Mouse (Mus musculus) adrenal gland, postnatal 10 days (tissue): ENCODE results near the gene Snap29. TPM values are rescaled to one million over a fixed set of nuclear protein-coding genes. Genes with fewer than 3 reads are reported as not detected.

Experiments
- DNase-seq: peaks from one replicate; pipeline ENCODE4 v3.0.0; 2021; ENCODE audit warnings: mixed read lengths
- total RNA-seq, 2 experiments: library from RNA; stranded (reverse); gene quantifications; 2 replicates each; pipeline ENCODE4 v1.2.3; 2021

The Snap29 gene
- total RNA-seq, 2 experiments from 2014 or later: 19.8 to 19.9 TPM

- no peak for DNase-seq
Measured at GRCm38 (mm10) chr16:17472498-17472897, 66.7 kb downstream of the Snap29 start.

- DNase-seq: peak; percentile 54
Measured at GRCm38 (mm10) chr16:17474091-17474490, 68.3 kb downstream of the Snap29 start.

DNA sequence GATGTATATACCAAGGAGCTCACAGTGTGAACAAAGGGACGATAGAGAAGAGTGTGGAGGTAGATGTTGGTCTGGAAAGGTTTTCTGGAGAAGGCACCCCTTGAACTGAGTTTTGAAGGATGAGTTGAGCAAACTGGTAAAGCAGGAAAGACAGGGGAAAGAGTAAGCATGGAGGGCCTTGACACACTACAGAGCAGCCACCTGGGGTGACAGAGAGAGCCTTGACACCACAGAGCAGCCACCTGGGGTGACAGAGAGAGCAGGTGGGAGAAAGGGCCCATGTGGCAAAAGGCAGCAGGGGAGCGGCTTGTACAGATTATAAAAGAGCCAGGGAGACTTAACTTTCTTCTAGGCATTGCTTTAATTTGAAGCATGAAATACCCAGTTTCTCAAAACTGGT is 69.0 kb downstream of the Snap29 start:
- DNase-seq: no peak

- DNase-seq: no peak
Measured at GRCm38 (mm10) chr16:17475326-17475725, 69.5 kb downstream of the Snap29 start.

DNA sequence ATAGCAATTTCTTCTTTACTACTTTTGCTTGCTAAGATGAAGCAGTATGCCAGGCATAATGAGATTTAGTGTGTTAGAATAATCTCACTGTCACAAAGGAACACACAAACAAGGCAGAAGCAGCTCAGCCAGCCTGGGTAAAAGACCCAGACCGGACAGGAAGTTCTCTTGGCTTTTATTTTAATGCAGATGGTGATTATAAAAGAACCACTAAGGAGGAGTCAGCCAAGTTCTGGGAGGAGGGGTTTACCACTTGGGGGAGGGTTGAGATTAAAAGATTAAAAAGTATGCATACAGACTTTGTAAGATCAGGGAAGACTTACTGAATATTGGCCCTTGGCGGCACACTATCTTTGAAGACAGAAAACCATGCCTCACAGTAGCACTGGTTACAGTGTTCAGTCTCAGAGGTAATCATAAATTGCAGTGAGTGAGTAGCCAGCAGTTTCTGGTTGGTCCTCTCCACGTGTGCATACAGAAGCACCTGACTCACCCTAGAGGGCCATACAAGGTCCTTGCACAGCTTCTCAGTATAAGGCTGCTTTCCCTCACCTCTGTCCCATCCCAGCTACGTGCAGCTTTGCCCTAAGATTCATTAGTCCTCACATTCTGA is 72.7 kb downstream of the Snap29 start:
- no peak for DNase-seq

Other genes with a start within 250 kb of the Snap29 start
- 100 to 1,000 TPM; 163 to 176 TPM for gene Ube2l3, start 203.3 kb upstream of the Snap29 start, total RNA-seq
- under 1 TPM in 1 of 2 experiments, not detected in 1; 0.06 TPM for gene Rimbp3, start 197.4 kb upstream of the Snap29 start, total RNA-seq
- 1 to 10 TPM; 3.2 to 3.3 TPM for gene Hic2, start 172.4 kb upstream of the Snap29 start, total RNA-seq
- 10 to 100 TPM in 1 of 2 experiments, 1 to 10 TPM in 1; 6.2 to 11.9 TPM for gene Tmem191c, start 129.9 kb upstream of the Snap29 start, total RNA-seq
- 100 to 1,000 TPM in 1 of 2 experiments, 10 to 100 TPM in 1; 50.5 to 111 TPM for gene Serpind1, start 74.6 kb upstream of the Snap29 start, total RNA-seq
- gene Pi4ka, start 328 bp downstream of the Snap29 start, total RNA-seq: 10 to 100 TPM; 61.7 to 73.1 TPM
- 10 to 100 TPM; 28.5 to 31.7 TPM for gene Crkl, start 46.0 kb downstream of the Snap29 start, total RNA-seq
- gene Aifm3, start 83.6 kb downstream of the Snap29 start, total RNA-seq: 1 to 10 TPM; 3.6 to 4.5 TPM
- gene Lztr1, start 102.7 kb downstream of the Snap29 start, total RNA-seq: 10 to 100 TPM; 60.1 to 70.9 TPM
- gene Thap7, start 125.2 kb downstream of the Snap29 start, total RNA-seq: 10 to 100 TPM; 27.1 to 28.4 TPM
- gene Lrrc74b, start 155.3 kb downstream of the Snap29 start, total RNA-seq: under 1 TPM; 0.48 to 0.58 TPM
- under 1 TPM; 0.69 to 0.97 TPM for gene P2rx6, start 155.9 kb downstream of the Snap29 start, total RNA-seq
- gene Slc7a4, start 177.2 kb downstream of the Snap29 start, total RNA-seq: 1 to 10 TPM; 5.5 to 9.0 TPM
- gene Smpd4, start 213.4 kb downstream of the Snap29 start, total RNA-seq: 10 to 100 TPM; 24.4 to 28.0 TPM
- gene Ccdc74a, start 240.5 kb downstream of the Snap29 start, total RNA-seq: 1 to 10 TPM; 2.5 to 3.2 TPM